Mouse (Mus musculus) G1E (cell line): Measurements from ENCODE around the gene Zswim1.

Experiments used
- CTCF ChIP-seq: IDR thresholded peaks from 2 replicates; pipeline ENCODE4 v1.5.1; 2012; ENCODE audit warnings: low read depth, low read length, inconsistent platforms, mixed read lengths
- GATA1 ChIP-seq: IDR thresholded peaks from 2 replicates; pipeline ENCODE4 v1.6.1; 2012; ENCODE audit warnings: borderline replicate concordance, low read length, inconsistent platforms, mixed read lengths
- POLR2AphosphoS5 ChIP-seq: IDR thresholded peaks from 2 replicates; pipeline ENCODE4 v1.6.1; 2012; ENCODE audit warnings: low read depth, low read length, inconsistent platforms; ENCODE audit not compliant: insufficient replicate concordance
- TAL1 ChIP-seq: conservative IDR thresholded peaks from 2 replicates; pipeline ENCODE4 v1.6.1; 2012; ENCODE audit warnings: low read depth, low read length, inconsistent platforms, mixed read lengths

DNA sequence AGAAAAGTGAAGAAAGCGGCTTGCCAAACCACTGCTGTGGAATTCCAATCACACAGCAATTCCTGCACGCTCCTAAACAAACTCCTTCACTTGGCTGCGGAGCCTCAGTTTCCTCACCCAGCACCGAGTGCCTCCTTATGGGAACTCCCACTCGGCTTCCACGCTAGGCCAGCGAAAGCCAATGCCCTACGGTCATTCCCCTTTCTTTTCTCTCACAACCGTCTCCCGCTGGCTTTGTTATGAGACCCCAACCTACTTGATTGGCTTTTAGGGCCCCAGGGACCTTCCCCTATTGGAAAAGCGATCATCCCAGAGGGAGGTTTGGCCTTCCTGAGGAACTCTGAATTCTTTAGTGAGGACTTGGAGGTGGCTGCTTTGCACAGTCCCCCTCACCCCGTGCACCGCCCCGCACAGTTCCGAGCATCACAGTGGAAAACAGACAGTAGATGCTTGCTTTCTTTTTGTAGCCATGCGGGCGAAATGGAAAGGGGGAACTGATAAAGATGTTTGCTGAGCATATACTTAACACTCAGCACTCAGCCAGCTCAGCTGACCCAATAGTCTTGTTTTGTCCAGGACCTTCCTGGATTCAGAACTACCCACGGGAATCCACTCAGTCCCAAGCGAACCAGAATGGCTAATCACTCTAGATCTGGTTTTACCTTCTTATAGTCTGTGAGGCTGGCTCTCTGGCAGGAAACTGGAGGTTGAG lies 35.5 kb downstream of the Zswim1 start:
- TF ChIP-seq CTCF = no peak
- TF ChIP-seq POLR2AphosphoS5 = no peak
- TF ChIP-seq GATA1 = no peak
- no peak for TF ChIP-seq TAL1
